Mouse (Mus musculus) midbrain, embryonic 14.5 days (tissue): Measurements from ENCODE around the gene Zscan10. TPM values are rescaled to one million over a fixed set of nuclear protein-coding genes. Genes with fewer than 3 reads are reported as not detected.

Experiments
- ATAC-seq: fragments of 200-750 bp; cut with Nextera tagmentation; 2 replicates; pipeline ENCODE4 v1.8.0; 2017; ENCODE audit warnings: moderate number of reproducible peaks, moderate library complexity; ENCODE audit not compliant: low FRiP score, low TSS enrichment
- DNase-seq: peaks from one replicate; pipeline ENCODE4 v3.0.0-alpha.2; 2015
- H3K27ac ChIP-seq: fragments of 300-500 bp; sonication (generic); replicated peaks from 2 replicates; pipeline ENCODE4 v1.5.1; 2014; ENCODE audit warnings: mild to moderate bottlenecking, low read depth, low read length, moderate library complexity
- H3K27me3 ChIP-seq: fragments of 300-500 bp; sonication (generic); 2 replicates; pipeline ENCODE4 v1.6.1; 2014; ENCODE audit warnings: low read length, control low read depth, mixed read lengths; ENCODE audit not compliant: control insufficient read depth, insufficient read depth
- H3K36me3 ChIP-seq: fragments of 300-500 bp; sonication (generic); 2 replicates; pipeline ENCODE4 v1.6.1; 2014; ENCODE audit warnings: low read length, control low read depth; ENCODE audit not compliant: control insufficient read depth, insufficient read depth
- H3K4me1 ChIP-seq: fragments of 300-500 bp; sonication (generic); 2 replicates; pipeline ENCODE4 v1.6.1; 2014; ENCODE audit warnings: mild to moderate bottlenecking, antibody characterized with exemption, low read length, control low read depth; ENCODE audit not compliant: control insufficient read depth, insufficient read depth
- H3K4me2 ChIP-seq: fragments of 300-500 bp; sonication (generic); 2 replicates; pipeline ENCODE4 v1.6.1; 2014; ENCODE audit warnings: mild to moderate bottlenecking, low read length, moderate library complexity
- H3K4me3 ChIP-seq: fragments of 300-500 bp; sonication (generic); replicated peaks from 2 replicates; pipeline ENCODE4 v1.5.1; 2014; ENCODE audit warnings: low read depth, low read length
- H3K9ac ChIP-seq: fragments of 300-500 bp; sonication (generic); replicated peaks from 2 replicates; pipeline ENCODE4 v1.6.1; 2014; ENCODE audit warnings: mild to moderate bottlenecking, low read length, moderate library complexity
- H3K9me3 ChIP-seq: fragments of 300-500 bp; sonication (generic); 2 replicates; pipeline ENCODE4 v1.6.1; 2016; ENCODE audit warnings: low read length, control low read depth, mixed read lengths; ENCODE audit not compliant: control insufficient read depth
- WGBS: fragments of 180-500 bp; shearing (Covaris S2); extraction: QIAGEN DNeasy Blood & Tissue Kit; methylation state at CpG from one replicate; pipeline ENCODE4 v1.1.7; 2014; 5-methylcytosine and 5-hydroxymethylcytosine counted together
- polyA plus RNA-seq: library from polyadenylated mRNA; unstranded; fragments of >200 nt; fragmentation: Nextera tagmentation; extraction: Ambion mirVana; gene quantifications from 2 replicates; pipeline ENCODE4 v1.2.1, GENCODE M21; 2014

Zscan10 gene
- polyA plus RNA-seq, 1 experiment from 2014 or later: not detected

- peaks cover 64% of the 10 kb centered on the region for H3K36me3 ChIP-seq
- H3K4me3 ChIP-seq: no peak overlapping the region
- no peaks in the 10 kb centered on the region for H3K9me3 ChIP-seq
- H3K4me2 ChIP-seq: no peak overlapping the region
- ATAC-seq: no peak
- 55% methylated on average over 11 of the region's 11 CpGs for WGBS
- H3K9ac ChIP-seq: no peak overlapping the region
- peak; percentile 24 for DNase-seq
- H3K4me1 ChIP-seq: peaks cover 11% of the 10 kb centered on the region
- no peaks in the 10 kb centered on the region for H3K27me3 ChIP-seq
- H3K27ac ChIP-seq: no peak overlapping the region
These were observed 40.9 kb upstream of the Zscan10 start for GRCm38 (mm10) chr17:23559767-23560166.

DNA sequence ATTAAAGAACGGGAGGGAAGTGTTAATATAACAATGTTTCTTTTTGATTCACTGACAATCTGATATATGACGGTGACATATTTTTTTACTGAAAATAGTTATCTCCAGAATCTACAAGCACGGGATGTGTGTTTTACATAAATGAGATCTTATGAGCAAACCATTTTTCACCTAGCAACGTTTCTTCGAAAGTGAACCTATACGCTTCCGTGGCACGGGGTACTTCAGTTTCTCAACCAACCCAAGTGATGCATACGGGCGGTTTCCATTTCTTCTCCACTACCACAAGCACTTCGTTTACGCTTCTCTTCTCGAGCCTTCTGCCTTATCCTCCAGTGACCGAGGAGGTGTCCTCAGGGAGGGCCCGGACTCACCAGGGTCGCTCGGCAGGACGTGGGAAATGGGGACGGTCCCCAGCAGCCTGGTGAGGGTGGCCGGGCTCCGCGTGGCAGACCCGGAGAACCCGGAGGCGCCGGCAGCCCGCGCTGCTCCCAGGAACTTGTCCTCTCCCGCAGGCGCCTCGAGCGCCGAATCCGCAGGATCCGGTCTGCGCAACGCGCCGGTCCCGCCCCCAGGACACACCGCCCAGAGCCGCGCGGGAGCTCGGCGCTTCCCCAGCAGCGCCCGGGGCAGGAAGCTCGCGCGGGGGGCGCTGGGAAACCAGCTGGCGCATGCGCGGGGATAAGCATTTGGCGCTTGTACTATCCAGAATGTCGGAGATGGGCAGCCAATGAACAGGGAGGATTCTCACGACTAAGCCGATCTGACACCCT is 36.9 kb upstream of the Zscan10 start, which contains the start of gene Zfp213:
Gene Zfp213, minus strand, starts transcription at position 644 of the 773 bp plus-strand sequence.
- H3K9me3 ChIP-seq: no peaks in the 10 kb centered on the region
- H3K9ac ChIP-seq: peak within 1 kb of the TSS; percentile 92
- H3K27ac ChIP-seq: peak within 1 kb of the TSS; percentile 91
- no peaks in the 10 kb centered on the region for H3K27me3 ChIP-seq
- H3K4me2 ChIP-seq: peak within 1 kb of the TSS; percentile 81
- H3K36me3 ChIP-seq: peaks cover 25% of the 10 kb centered on the region
- peak within 1 kb of the TSS; percentile 80 for H3K4me3 ChIP-seq
- ATAC-seq: peak; percentile 96
- 1% methylated on average over 59 of the region's 59 CpGs for WGBS
- peaks cover 15% of the 10 kb centered on the region for H3K4me1 ChIP-seq
- peak; percentile 99 for DNase-seq

DNA sequence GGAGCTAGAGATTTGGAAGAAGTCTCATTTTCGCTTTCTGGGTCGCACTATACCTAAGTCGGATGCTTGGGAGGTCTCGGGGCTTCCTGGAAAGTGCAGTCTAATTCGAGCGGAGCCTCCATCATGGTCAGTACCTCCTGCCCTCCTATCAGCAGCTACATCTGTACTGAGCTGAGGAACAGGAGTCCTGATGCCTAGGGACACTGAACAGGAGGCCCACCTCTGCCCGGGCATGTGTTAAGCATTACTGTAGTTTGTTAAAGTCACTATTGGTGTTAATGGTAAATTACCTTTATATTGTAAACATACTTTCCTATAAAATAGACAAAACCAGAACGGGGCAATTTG is 36.3 kb upstream of the Zscan10 start:
- peaks cover 15% of the 10 kb centered on the region for H3K4me1 ChIP-seq
- H3K27ac ChIP-seq: peak overlapping the region; percentile 91
- H3K9ac ChIP-seq: peak overlapping the region; percentile 92
- peaks cover 20% of the 10 kb centered on the region for H3K36me3 ChIP-seq
- H3K9me3 ChIP-seq: no peaks in the 10 kb centered on the region
- WGBS: 2% methylated on average over 8 of the region's 8 CpGs
- no peaks in the 10 kb centered on the region for H3K27me3 ChIP-seq
- peak overlapping the region; percentile 80 for H3K4me3 ChIP-seq
- DNase-seq (no peak), ATAC-seq (peak; percentile 75; the same call in 1 of the 2 replicates)
- peak overlapping the region; percentile 81 for H3K4me2 ChIP-seq

GRCm38 (mm10) chr17:23566787-23567186 is 33.9 kb upstream of the Zscan10 start:
- H3K27ac ChIP-seq: no peak overlapping the region
- no peaks in the 10 kb centered on the region for H3K27me3 ChIP-seq
- no peaks in the 10 kb centered on the region for H3K9me3 ChIP-seq
- H3K36me3 ChIP-seq: no peaks in the 10 kb centered on the region
- no peak overlapping the region for H3K9ac ChIP-seq
- 64% methylated on average over 5 of the region's 5 CpGs for WGBS
- ATAC-seq: no peak
- no peak overlapping the region for H3K4me3 ChIP-seq
- no peak overlapping the region for H3K4me2 ChIP-seq
- DNase-seq: no peak
- H3K4me1 ChIP-seq: peaks cover 15% of the 10 kb centered on the region

DNA sequence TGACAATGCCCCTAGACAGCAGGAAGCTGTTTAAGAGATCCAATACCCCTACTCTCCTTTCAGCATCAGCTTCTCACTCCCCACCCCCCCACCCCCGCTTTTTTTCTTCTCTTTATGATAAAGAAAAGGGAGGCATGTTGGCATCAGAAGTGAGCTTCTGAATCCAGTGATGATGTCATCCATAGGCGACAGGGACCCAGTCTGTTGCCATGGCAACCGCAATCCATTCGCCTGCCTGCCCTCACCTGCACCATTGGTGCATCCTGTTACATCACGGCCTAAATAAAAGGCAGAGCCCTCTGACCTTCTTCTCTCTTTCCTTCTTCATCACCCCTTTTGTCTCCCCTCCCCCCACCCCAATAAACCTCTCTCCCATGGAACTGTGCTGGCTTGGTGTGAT is 32.3 kb upstream of the Zscan10 start:
- 38% methylated on average over 5 of the region's 5 CpGs for WGBS

GRCm38 (mm10) chr17:23570017-23570416 is 30.6 kb upstream of the Zscan10 start:
- no peak overlapping the region for H3K4me3 ChIP-seq
- ATAC-seq (peak; percentile 34; the same call in 1 of the 2 replicates), DNase-seq (peak; percentile 52)
- no peak overlapping the region for H3K9ac ChIP-seq
- no peaks in the 10 kb centered on the region for H3K9me3 ChIP-seq
- H3K4me2 ChIP-seq: no peak overlapping the region
- peaks cover 20% of the 10 kb centered on the region for H3K36me3 ChIP-seq
- no peak overlapping the region for H3K27ac ChIP-seq
- 47% methylated on average over 6 of the region's 6 CpGs for WGBS
- H3K4me1 ChIP-seq: peaks cover 1% of the 10 kb centered on the region
- no peaks in the 10 kb centered on the region for H3K27me3 ChIP-seq

More for the DNA sequence above, 32.3 kb upstream of the Zscan10 start:
- Histone ChIP-seq H3K36me3 (peaks cover 3% of the 10 kb centered on the region; the same call in 1 of the 2 replicates), H3K4me1 (peaks cover 7% of the 10 kb centered on the region), H3K4me2 (no peak overlapping the region), H3K9ac (no peak overlapping the region), H3K27ac (no peak overlapping the region), H3K4me3 (no peak overlapping the region), H3K27me3 (no peaks in the 10 kb centered on the region), H3K9me3 (no peaks in the 10 kb centered on the region)
- ATAC-seq (no peak), DNase-seq (peak; percentile 73)

DNA sequence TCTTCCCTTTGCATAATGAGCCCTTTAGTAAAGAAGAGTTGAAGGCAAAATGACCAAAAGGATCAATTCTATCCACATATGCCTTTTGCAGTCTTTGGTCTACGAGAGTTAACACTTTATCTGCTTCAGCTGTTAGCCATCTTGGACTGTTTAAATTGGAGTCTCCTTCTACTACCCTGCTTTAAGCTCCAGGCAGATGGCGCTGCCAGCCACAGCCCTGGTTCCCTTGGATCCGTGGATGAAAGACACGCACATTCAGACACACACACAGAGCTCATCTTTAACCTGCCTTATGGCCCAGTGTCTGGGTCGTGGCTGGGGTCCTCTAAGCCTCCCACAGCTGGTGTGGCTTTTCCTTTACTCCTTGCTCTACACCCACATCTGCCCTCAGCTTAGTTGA is 29.6 kb upstream of the Zscan10 start:
- no peaks in the 10 kb centered on the region for H3K27me3 ChIP-seq
- H3K27ac ChIP-seq: no peak overlapping the region
- H3K4me2 ChIP-seq: no peak overlapping the region
- ATAC-seq (no peak), DNase-seq (peak; percentile 49)
- no peak overlapping the region for H3K9ac ChIP-seq
- H3K4me3 ChIP-seq: no peak overlapping the region
- WGBS: 25% methylated on average over 5 of the region's 5 CpGs
- no peaks in the 10 kb centered on the region for H3K4me1 ChIP-seq
- H3K36me3 ChIP-seq: peaks cover 30% of the 10 kb centered on the region
- H3K9me3 ChIP-seq: no peaks in the 10 kb centered on the region

DNA sequence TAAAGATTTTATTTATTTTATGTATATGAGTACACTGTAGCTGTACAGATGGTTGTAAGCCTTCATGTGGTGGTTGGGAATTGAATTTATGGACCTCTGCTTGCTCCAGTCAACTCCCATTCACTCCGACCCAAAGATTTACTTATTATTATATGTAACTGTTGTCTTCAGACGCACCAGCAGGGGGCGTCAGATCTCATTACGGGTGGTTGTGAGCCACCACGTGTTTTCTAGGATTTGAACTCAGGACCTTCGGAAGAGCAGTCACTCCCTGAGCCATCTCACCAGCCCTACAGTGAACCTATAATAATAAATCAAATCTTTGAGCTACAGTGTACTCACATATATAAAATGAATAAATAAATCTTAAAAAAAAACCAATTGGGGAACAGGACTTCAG is 28.6 kb upstream of the Zscan10 start:
- ATAC-seq: no peak
- H3K4me1 ChIP-seq: no peaks in the 10 kb centered on the region
- H3K27me3 ChIP-seq: no peaks in the 10 kb centered on the region
- WGBS: 84% methylated on average over 6 of the region's 6 CpGs
- H3K4me2 ChIP-seq: no peak overlapping the region
- no peaks in the 10 kb centered on the region for H3K9me3 ChIP-seq
- no peak for DNase-seq
- H3K9ac ChIP-seq: no peak overlapping the region
- H3K4me3 ChIP-seq: no peak overlapping the region
- peaks cover 40% of the 10 kb centered on the region for H3K36me3 ChIP-seq
- no peak overlapping the region for H3K27ac ChIP-seq

DNA sequence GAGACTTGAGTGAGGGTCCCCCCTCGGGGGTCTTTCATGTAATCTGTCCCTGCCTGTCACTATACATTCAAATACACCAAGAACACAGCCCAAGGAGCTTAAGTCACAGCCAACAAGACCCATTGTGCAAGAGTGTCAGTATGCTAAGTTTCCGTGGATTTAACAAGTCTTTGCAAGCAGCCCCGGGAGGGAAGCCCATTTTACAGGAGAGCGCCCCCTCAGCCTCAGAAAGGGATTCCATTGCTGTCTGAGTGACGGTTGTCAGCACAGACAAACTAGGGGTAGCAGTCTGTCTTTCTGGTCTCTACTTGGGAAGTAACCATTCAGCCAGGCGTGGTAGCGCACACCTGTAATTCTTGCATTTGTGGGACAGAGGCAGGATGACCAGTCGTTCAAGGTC is 26.5 kb upstream of the Zscan10 start:
- DNase-seq: no peak
- Histone ChIP-seq H3K36me3 (peaks cover 56% of the 10 kb centered on the region), H3K4me3 (no peak overlapping the region), H3K27me3 (no peaks in the 10 kb centered on the region), H3K4me1 (no peaks in the 10 kb centered on the region), H3K27ac (no peak overlapping the region), H3K9me3 (no peaks in the 10 kb centered on the region), H3K4me2 (no peak overlapping the region), H3K9ac (no peak overlapping the region)
- no peak for ATAC-seq
- 92% methylated on average over 8 of the region's 8 CpGs for whole genome bisulfite sequencing
